Mouse (Mus musculus) fibroblast of lung, adult 2 months (primary cell): ENCODE data around the gene Yap1.

Experiments used
- DNase-seq: peaks from one replicate; pipeline ENCODE4 v3.0.0-alpha.2; 2011; ENCODE audit warnings: low read depth

Gene Yap1

GRCm38 (mm10) chr9:7977587-7977986, 26.8 kb downstream of the Yap1 start:
- DNase-seq: no peak

DNA sequence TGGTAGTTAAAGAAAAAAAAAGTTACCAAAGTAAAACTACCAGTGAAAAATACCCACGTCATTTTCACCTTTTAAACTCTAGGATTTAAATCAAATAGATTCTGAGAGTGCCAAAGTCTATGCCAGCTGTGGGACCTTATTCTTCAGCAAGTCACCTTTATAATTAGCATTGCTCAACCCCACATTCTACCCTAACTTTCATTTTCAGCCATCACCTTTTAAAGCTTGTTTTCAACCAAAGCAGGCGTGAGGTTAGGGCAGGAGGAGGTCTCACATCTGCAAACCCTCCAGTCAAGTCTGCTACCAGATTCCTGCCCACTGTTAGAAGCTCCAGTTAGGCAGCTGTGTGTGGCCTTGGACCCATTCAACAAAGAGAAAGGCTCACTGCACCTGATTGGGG, 32.4 kb downstream of the Yap1 start:
- no peak for DNase-seq

GRCm38 (mm10) chr9:7967980-7968379, 36.4 kb downstream of the Yap1 start:
- no peak for DNase-seq

DNA sequence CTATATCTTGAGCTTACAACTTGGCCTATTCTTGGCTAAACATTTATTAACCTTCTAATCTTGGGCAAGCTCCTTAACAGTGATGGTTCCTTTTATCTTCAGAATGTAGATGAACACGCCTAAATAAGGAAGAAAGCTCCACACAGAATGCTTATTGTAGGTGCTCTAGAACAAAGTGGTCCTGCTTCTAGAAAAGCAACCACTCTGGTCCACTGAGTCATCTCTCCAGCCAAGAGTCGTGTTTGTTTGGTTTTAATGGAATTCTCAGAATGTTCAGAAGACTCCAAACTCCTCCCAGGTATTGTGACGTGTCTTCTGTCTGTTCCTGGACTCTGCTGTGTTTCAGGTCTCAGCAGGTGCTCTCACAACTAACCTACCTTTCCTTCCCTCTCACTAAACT, 38.8 kb downstream of the Yap1 start:
- DNase-seq: no peak

- DNase-seq: no peak
Measured at GRCm38 (mm10) chr9:7963867-7964266, 40.5 kb downstream of the Yap1 start.

- no peak for DNase-seq
Measured at GRCm38 (mm10) chr9:7962915-7963314, 41.5 kb downstream of the Yap1 start.

DNA sequence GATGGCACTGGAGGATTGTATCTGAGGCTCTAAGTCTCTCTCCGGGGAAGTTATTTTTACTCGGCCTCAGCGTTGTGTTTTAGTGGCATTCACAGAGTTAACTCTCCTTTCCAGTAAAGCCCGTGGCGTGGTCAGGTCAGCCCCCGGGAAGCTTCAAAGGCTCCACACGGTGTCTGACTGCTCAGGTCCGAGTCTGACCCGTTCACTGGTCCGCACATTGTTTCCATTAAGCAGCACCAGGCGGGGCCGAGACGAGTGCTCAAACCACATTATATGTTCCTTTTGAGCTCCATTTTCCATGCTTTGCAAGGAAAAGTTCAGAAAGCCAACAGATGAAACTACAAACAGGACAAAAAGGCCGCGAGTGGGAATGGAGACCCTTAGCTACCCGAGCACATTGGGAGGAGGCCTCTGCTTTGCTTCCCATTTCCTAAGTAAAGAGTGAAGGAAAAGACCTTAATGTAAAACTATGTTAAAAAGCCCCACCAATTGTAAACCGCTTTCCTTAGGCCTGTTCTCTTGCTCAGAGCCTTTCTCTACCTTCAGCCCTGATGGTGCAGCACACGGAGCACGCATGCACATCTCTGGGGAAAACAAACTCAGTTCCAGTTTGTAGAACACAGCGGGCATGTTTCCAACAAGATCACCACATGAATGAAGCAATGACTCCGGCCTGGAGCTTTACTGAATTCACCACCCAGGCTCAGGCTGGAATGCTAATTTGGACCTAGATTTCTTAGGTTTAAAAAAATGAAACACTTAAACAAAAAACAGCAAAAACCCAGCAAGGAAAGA, 42.8 kb downstream of the Yap1 start:
- DNase-seq: peak; percentile 56

DNA sequence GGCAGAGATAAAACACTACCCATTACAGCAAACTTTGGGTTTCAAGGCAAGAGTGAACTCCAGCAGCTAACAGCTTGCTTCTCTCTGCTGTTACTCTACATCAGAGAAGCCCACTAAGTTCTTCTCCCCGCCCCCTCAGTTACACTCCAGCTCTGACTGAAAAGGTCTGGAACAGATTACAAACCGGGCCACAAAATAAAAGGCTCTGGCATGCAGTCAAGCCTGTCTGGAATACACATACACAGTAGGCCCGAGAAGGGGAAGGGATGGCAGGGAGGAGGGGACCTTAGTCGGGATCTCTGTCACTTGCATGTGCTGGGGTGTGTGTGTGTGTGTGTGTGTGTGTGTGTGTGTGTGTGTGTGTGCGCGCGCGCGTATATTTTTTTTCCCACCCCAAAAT, 44.0 kb downstream of the Yap1 start:
- DNase-seq: peak; percentile 50

DNA sequence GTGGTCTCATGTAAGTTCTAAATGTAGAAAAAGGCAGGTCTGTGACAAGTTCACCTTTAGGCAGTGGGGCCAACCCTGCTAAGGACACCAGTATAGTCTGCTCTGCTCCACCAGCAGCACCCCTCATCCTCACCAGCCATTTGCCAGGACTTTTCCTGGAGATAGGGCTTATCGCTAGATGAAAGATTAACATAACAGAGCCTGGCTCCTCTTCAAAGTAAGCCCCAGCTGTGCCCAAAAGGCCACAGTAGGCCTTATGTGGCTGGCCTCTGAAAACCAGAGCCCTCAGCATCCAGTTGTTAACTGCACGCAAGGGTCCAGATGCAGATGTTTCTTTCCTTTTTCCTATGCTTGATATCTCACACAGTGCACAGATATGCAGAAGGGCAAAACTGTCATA, 45.1 kb downstream of the Yap1 start:
- no peak for DNase-seq

- DNase-seq: no peak
Measured at GRCm38 (mm10) chr9:7958025-7958593, 46.3 kb downstream of the Yap1 start.

GRCm38 (mm10) chr9:7957407-7957806, 47.0 kb downstream of the Yap1 start:
- DNase-seq: no peak

GRCm38 (mm10) chr9:7956400-7956799, 48.0 kb downstream of the Yap1 start:
- DNase-seq: no peak

- no peak for DNase-seq
Measured at GRCm38 (mm10) chr9:7952886-7953285, 51.5 kb downstream of the Yap1 start.

DNA sequence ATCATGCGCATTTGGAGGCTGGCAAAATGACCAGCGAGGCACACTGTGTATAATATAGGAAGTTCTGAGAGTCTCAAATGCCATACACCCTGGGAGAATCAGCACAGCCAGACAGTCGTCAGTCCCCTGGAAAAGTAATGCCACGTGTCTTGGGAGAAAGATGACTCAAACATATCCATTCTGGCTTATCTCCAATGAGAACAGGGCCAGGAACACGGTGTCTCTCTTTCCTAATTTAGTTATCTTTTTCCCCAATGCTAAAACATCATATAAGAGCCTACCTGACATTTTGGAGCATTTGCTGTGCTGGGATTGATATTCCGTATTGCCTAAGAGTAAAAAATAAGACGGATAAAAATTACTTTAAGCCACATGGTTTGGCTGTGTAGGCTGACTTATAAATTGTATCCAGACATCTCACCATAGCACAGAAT, 54.2 kb downstream of the Yap1 start:
- no peak for DNase-seq

DNA sequence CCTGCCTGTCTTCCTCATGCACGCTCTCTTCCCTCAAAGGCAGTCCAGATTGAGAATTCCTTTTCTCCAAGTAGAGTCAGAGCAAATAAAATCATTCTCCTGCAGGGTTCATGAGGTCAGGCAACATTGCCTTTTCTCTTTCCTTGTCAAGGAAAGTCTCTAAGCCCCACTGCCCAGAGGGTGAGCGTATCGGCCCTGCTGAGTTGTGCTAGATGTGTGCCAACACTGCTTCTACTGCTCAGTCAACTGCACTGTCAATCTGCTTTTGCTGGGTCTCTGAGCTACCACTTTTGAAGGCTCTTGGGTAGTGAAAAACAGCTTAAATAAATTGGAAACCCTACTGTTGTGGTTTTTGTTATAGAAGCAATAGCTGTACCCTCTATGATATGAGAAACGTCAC, 56.5 kb downstream of the Yap1 start:
- no peak for DNase-seq

- no peak for DNase-seq
Measured at GRCm38 (mm10) chr9:7943796-7944462, 60.5 kb downstream of the Yap1 start.

- DNase-seq: no peak
Measured at GRCm38 (mm10) chr9:7942701-7943100, 61.7 kb downstream of the Yap1 start.

GRCm38 (mm10) chr9:7940075-7940474, 64.3 kb downstream of the Yap1 start:
- no peak for DNase-seq

GRCm38 (mm10) chr9:7934419-7934818, 70.0 kb downstream of the Yap1 start:
- DNase-seq: no peak

DNA sequence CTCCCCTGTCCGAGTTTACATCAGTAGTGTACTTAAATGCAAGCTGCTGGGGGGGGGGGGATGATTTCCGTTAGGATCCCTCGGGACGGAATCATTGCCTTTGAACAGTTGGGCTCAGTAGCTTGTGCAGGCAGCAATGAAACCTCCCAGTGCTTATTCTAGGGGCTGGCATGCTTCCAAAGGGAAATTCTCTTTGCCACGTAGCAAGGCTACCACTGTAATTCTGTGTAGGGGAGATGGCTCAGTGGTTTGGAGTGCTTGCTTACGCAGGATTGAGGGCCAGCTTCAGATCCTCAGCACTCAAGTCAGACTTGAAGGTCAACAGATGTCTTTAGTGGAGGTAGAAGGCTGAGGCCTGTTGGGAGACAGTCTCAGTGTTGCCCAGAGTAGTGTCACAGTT, 74.8 kb downstream of the Yap1 start:
- DNase-seq: no peak

- no peak for DNase-seq
Measured at GRCm38 (mm10) chr9:7928866-7929265, 75.5 kb downstream of the Yap1 start.

DNA sequence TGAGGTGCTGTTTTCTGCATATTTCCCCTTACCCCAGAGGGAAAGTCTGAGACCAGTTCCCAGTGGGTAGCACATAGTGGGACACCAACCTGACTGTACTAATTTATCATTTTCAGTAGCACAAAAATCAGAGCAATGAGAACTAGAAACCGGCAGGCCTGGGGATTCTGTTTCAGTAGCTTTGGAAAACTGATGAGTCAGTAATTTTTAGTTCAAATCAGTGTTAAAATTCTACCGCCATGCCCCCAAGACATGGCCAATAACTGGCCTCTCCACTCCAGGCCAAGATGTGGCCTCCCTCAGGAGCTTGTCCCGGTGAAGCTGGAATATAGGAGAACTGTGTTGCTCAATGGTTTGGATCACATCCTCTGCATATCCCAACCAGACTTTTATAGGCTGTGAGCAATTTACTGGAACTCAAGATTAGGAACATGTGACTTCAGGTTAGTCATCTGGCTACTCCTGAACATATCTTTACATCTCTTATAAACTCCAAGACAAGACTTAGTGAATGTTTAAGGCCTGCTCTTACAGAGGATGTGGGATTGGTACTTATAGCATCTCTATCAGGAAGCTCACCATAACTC, 76.1 kb downstream of the Yap1 start:
- no peak for DNase-seq

DNA sequence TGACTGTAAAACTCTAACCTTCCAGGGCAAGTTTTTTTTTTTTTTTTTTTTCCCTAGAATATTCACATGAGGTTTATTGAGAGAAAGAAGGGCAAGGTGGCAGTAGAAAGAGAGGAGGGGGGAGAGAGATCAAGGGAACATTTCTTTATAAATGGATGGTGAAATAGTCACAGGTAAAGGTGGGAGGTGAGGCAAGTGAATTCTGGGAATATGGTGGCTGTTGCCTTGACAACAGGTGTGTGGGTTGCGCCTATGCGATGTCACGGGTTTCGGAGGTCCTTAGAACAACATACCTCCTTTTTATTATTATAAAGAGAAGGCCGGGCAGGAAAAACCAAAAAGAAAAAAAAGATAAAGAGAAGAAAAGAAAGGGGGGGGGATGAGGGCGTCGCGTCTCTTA, 89.5 kb downstream of the Yap1 start:
- no peak for DNase-seq
